Mouse (Mus musculus) olfactory bulb, adult 2 months (tissue): ENCODE results near the gene Iqck.

ENCODE experiments used
- CTCF ChIP-seq: fragments of 200-500 bp; IDR thresholded peaks from 2 replicates; pipeline ENCODE4 v1.5.1; 2012; ENCODE audit warnings: low read depth, mild to moderate bottlenecking, low read length, moderate library complexity; ENCODE audit not compliant: insufficient read depth
- POLR2A ChIP-seq: fragments of 200-500 bp; IDR thresholded peaks from 2 replicates; pipeline ENCODE4 v1.6.1; 2012; ENCODE audit warnings: mild to moderate bottlenecking, low read depth, low read length, moderate library complexity; ENCODE audit not compliant: insufficient read depth

GRCm38 (mm10) chr7:118837901-118838300, 17.7 kb upstream of the Iqck start:
- TF ChIP-seq CTCF = no peak
- no peak for TF ChIP-seq POLR2A
